Mouse (Mus musculus) embryonic facial prominence, embryonic 11.5 days (tissue): Measurements from ENCODE around the gene Fam162b. TPM values are rescaled to one million over a fixed set of nuclear protein-coding genes. Genes with fewer than 3 reads are reported as not detected.
A peak's percentile ranks its signal among the peaks of the same experiment; 100 is the strongest.

Experiments
- ATAC-seq: fragments of 200-750 bp; cut with Nextera tagmentation; replicated peaks from 2 replicates; pipeline ENCODE4 v1.8.0; 2017; ENCODE audit warnings: low read depth; ENCODE audit not compliant: insufficient number of reproducible peaks, low FRiP score, low TSS enrichment
- DNase-seq: peaks from one replicate; pipeline ENCODE4 v3.0.0-alpha.2; 2015; ENCODE audit warnings: low spot score
- H3K27ac ChIP-seq: fragments of 300-500 bp; sonication (generic); replicated peaks from 2 replicates; pipeline ENCODE4 v1.5.1; 2014; ENCODE audit warnings: mild to moderate bottlenecking, low read depth, low read length, control low read depth
- H3K27me3 ChIP-seq: fragments of 300-500 bp; sonication (generic); 2 replicates; pipeline ENCODE4 v1.6.1; 2014; ENCODE audit warnings: mild to moderate bottlenecking, low read length, moderate library complexity, mixed read lengths; ENCODE audit not compliant: control insufficient read depth, insufficient read depth
- H3K36me3 ChIP-seq: fragments of 300-500 bp; sonication (generic); replicated peaks from 2 replicates; pipeline ENCODE4 v1.6.1; 2014; ENCODE audit warnings: low read depth, mild to moderate bottlenecking, low read length, moderate library complexity, mixed read lengths; ENCODE audit not compliant: control insufficient read depth, insufficient read depth
- H3K4me1 ChIP-seq: fragments of 300-500 bp; sonication (generic); 2 replicates; pipeline ENCODE4 v1.6.1; 2014; ENCODE audit warnings: low read length, mixed read lengths; ENCODE audit not compliant: control insufficient read depth, insufficient read depth
- H3K4me2 ChIP-seq: fragments of 300-500 bp; sonication (generic); 2 replicates; pipeline ENCODE4 v1.6.1; 2014; ENCODE audit warnings: low read depth, mild to moderate bottlenecking, control low read depth, low read length, moderate library complexity
- H3K4me3 ChIP-seq: fragments of 300-500 bp; sonication (generic); 2 replicates; pipeline ENCODE4 v1.5.1; 2014; ENCODE audit warnings: low read depth, low read length, control low read depth
- H3K9ac ChIP-seq: fragments of 300-500 bp; sonication (generic); replicated peaks from 2 replicates; pipeline ENCODE4 v1.6.1; 2014; ENCODE audit warnings: mild to moderate bottlenecking, control low read depth, low read length
- H3K9me3 ChIP-seq: fragments of 300-500 bp; sonication (generic); replicated peaks from 2 replicates; pipeline ENCODE4 v1.6.1; 2016; ENCODE audit warnings: mild to moderate bottlenecking, low read length, inconsistent platforms, mixed read lengths; ENCODE audit not compliant: control insufficient read depth
- WGBS: fragments of 180-500 bp; shearing (Covaris S2); extraction: QIAGEN DNeasy Blood & Tissue Kit; methylation state at CpG from one replicate; pipeline ENCODE4 v1.1.7; 2014; 5-methylcytosine and 5-hydroxymethylcytosine counted together
- polyA plus RNA-seq: library from polyadenylated mRNA; unstranded; fragments of >200 nt; fragmentation: Nextera tagmentation; extraction: Ambion mirVana; gene quantifications from 2 replicates; pipeline ENCODE4 v1.2.1, GENCODE M21; 2014

Gene Fam162b
- polyA plus RNA-seq, 1 experiment from 2014 or later = 3.0 TPM

DNA sequence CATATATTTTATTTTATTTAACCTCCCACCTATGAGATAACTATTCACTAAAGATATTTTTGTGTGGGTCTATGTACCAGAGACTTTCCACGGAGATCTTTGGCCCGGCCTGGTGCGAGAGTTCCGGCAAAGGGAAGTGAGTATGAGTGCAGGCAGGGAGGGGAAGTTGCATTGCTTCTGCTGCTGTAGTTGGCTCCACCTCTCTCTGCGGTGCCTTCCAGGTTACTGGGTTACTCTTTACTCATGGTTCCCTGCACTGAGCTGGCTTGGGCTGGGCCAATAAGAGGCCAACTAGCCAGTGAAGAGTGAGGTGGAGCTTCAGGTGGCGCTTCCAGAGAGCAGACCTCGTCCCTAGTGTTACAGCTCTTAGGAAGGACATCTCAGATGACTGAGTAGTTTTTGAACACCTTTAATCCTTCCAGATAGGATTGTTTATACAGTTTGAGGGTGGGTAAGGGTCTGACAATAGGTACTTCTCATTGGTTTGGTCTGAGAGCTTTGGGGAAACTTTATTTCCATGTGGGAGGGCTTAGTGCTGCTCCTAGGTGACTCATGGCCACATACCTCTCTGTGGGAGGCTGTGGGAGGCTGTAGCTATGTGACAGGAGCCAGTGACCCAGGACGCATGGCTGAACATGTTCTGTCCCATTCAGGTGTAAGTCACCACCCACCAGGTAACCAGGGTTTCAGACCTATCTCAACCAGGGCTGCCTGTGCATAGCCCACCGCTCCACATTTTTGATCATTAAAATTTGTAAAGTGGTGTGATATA lies 18.9 kb downstream of the Fam162b start:
- no peak for ATAC-seq

DNA sequence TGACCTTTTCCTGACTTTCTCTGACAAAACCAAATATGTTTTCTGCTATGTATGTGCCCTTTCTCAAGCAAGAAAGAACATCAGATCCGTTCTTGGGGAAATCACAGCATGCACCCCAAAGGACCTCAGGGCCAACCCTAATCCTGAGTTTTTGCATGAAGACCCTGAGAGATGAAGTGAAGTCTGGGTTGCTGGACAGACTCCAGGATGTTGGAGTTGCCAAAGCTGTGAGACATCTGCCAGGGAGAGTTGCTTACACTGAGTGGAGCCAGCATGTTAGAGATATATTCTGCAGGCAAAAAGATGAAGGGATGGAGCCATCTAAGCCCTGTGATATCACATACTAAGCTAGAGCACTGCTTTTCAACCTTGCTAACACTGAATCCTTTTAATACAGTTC lies 34.3 kb downstream of the Fam162b start:
- no peaks in the 10 kb centered on the region for H3K9me3 ChIP-seq
- H3K4me2 ChIP-seq = no peak overlapping the region
- H3K27me3 ChIP-seq = no peaks in the 10 kb centered on the region
- no peaks in the 10 kb centered on the region for H3K36me3 ChIP-seq
- H3K9ac ChIP-seq = no peak overlapping the region
- ATAC-seq (no peak), DNase-seq (no peak)
- H3K27ac ChIP-seq = no peak overlapping the region
- no peaks in the 10 kb centered on the region for H3K4me1 ChIP-seq
- H3K4me3 ChIP-seq = no peak overlapping the region
- WGBS = 83% methylated on average over 1 of the region's 1 CpGs

More for the DNA sequence above, 18.9 kb downstream of the Fam162b start:
- Histone ChIP-seq H3K36me3 (no peaks in the 10 kb centered on the region), H3K4me1 (no peaks in the 10 kb centered on the region), H3K4me2 (no peak overlapping the region), H3K27me3 (no peaks in the 10 kb centered on the region), H3K9me3 (no peaks in the 10 kb centered on the region), H3K9ac (no peak overlapping the region), H3K4me3 (no peak overlapping the region), H3K27ac (no peak overlapping the region)
- WGBS = 77% methylated on average over 9 of the region's 9 CpGs
- no peak for DNase-seq

DNA sequence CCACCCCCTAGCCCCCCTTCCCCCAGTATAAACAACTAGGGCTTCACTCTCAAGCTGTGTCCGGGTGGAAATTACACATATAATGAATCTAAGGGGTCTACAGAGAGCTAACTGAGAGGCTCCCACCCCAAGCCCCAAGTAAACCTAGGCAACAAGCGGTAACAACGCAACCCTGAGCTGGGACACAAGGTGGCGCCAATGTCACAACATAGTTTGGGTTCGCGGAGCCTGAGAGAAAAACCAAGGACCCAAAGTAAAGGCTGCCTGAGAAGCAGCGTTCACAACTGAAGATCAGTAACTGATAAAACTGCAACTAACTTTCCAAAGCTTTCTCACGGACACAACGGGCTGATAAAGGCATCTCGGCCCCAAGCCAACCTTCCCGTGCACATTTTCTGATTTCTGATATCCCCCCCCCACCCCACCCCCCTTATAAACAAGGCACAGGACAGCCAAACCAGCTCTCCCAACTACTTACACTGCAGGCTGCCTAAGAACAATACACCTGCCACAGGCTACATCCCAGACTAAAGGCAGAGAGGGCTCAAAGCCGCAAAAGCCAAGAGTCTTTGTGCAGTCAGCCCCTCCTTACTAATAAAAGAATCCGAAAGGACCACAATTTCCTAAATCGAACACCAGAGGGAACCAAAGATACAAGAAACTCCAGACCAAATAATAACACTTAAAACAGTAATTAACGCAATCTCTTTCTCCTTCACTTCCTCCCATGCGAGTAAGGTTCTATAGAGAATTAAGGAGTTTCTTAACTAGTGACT lies 36.8 kb downstream of the Fam162b start:
- Histone ChIP-seq H3K4me1 (no peaks in the 10 kb centered on the region), H3K9ac (peak overlapping the region; percentile 61), H3K4me2 (peak overlapping the region; percentile 49), H3K9me3 (no peaks in the 10 kb centered on the region), H3K4me3 (peak overlapping the region; percentile 29), H3K36me3 (no peaks in the 10 kb centered on the region), H3K27me3 (no peaks in the 10 kb centered on the region), H3K27ac (no peak overlapping the region)
- WGBS = 2% methylated on average over 16 of the region's 16 CpGs
- DNase-seq = peak; percentile 92
- ATAC-seq = peak; percentile 76

Other genes with a start within 250 kb of the Fam162b start
- 0.74 TPM in 1 of 2 replicates, not detected in the other for gene Gm49339, start 109.9 kb downstream of the Fam162b start, polyA plus RNA-seq
- gene Lilr4b, start 109.9 kb downstream of the Fam162b start, polyA plus RNA-seq = 0.06 TPM in 1 of 2 replicates, not detected in the other
- gene Lilrb4a, start 99.6 kb downstream of the Fam162b start, polyA plus RNA-seq = 1.1 and 1.5 TPM in 2 replicates
- not detected in 2 replicates for gene Gprc6a, start 40.9 kb upstream of the Fam162b start, polyA plus RNA-seq
- 0.11 TPM in 1 of 2 replicates, not detected in the other for gene Rfx6, start 87.2 kb upstream of the Fam162b start, polyA plus RNA-seq